Mouse (Mus musculus) midbrain, embryonic 10.5 days (tissue): Measurements from ENCODE around the gene Rpl29. TPM values are rescaled to one million over a fixed set of nuclear protein-coding genes. Genes with fewer than 3 reads are reported as not detected.

Experiments
- DNase-seq: peaks from one replicate; pipeline ENCODE4 v3.0.0-alpha.2; 2017; ENCODE audit warnings: low spot score
- H3K27ac ChIP-seq: fragments of 300-500 bp; sonication (generic); replicated peaks from 2 replicates; pipeline ENCODE4 v1.5.1; 2016; ENCODE audit warnings: mild to moderate bottlenecking
- H3K27me3 ChIP-seq: fragments of 300-500 bp; sonication (generic); 2 replicates; pipeline ENCODE4 v1.6.1; 2016; ENCODE audit warnings: low read depth, mild to moderate bottlenecking; ENCODE audit not compliant: poor library complexity, severe bottlenecking
- H3K36me3 ChIP-seq: fragments of 300-500 bp; sonication (generic); 2 replicates; pipeline ENCODE4 v1.6.1; 2016; ENCODE audit warnings: mild to moderate bottlenecking, moderate library complexity
- H3K4me1 ChIP-seq: fragments of 300-500 bp; sonication (generic); 2 replicates; pipeline ENCODE4 v1.6.1; 2016
- H3K4me3 ChIP-seq: fragments of 300-500 bp; sonication (generic); 2 replicates; pipeline ENCODE4 v1.5.1; 2016; ENCODE audit warnings: mild to moderate bottlenecking, moderate library complexity
- H3K9me3 ChIP-seq: fragments of 300-500 bp; sonication (generic); replicated peaks from 2 replicates; pipeline ENCODE4 v1.6.1; 2016; ENCODE audit warnings: mild to moderate bottlenecking
- WGBS: fragments of 180-500 bp; shearing (Covaris S2); methylation state at CpG from one replicate; pipeline ENCODE4 v1.1.7; 2016; 5-methylcytosine and 5-hydroxymethylcytosine counted together
- polyA plus RNA-seq: library from polyadenylated mRNA; unstranded; fragments of >200 nt; fragmentation: Nextera tagmentation; extraction: Ambion mirVana; gene quantifications from 2 replicates; pipeline ENCODE4 v1.2.1, GENCODE M21; 2016

Rpl29 gene
- polyA plus RNA-seq, 1 experiment from 2014 or later, result 1,015 TPM

GRCm38 (mm10) chr9:106428719-106429220 lies 484 bp upstream of the Rpl29 start:
- Histone ChIP-seq H3K9me3 (no peaks in the 10 kb centered on the region), H3K4me1 (peaks cover 15% of the 10 kb centered on the region), H3K27ac (peak overlapping the region; percentile 99), H3K27me3 (no peaks in the 10 kb centered on the region), H3K36me3 (peaks cover 37% of the 10 kb centered on the region), H3K4me3 (peak overlapping the region; percentile 96)
- WGBS, result 21% methylated on average over 11 of the region's 11 CpGs
- no peak for DNase-seq

- H3K4me1 ChIP-seq, result peaks cover 15% of the 10 kb centered on the region
- DNase-seq, result no peak
- H3K27me3 ChIP-seq, result no peaks in the 10 kb centered on the region
- H3K27ac ChIP-seq, result peak overlapping the region; percentile 99
- peaks cover 48% of the 10 kb centered on the region for H3K36me3 ChIP-seq
- WGBS, result 2% methylated on average over 4 of the region's 4 CpGs
- H3K4me3 ChIP-seq, result peak overlapping the region; percentile 96
- no peaks in the 10 kb centered on the region for H3K9me3 ChIP-seq
Observed at GRCm38 (mm10) chr9:106430015-106430264, 686 bp downstream of the Rpl29 start.

GRCm38 (mm10) chr9:106433389-106433788 lies 4.1 kb downstream of the Rpl29 start:
- no peak overlapping the region for H3K4me3 ChIP-seq
- 83% methylated on average over 7 of the region's 7 CpGs for whole genome bisulfite sequencing
- no peak overlapping the region for H3K27ac ChIP-seq
- H3K36me3 ChIP-seq, result peaks cover 55% of the 10 kb centered on the region
- peaks cover 46% of the 10 kb centered on the region for H3K4me1 ChIP-seq
- H3K27me3 ChIP-seq, result no peaks in the 10 kb centered on the region
- DNase-seq, result no peak
- H3K9me3 ChIP-seq, result no peaks in the 10 kb centered on the region

DNA sequence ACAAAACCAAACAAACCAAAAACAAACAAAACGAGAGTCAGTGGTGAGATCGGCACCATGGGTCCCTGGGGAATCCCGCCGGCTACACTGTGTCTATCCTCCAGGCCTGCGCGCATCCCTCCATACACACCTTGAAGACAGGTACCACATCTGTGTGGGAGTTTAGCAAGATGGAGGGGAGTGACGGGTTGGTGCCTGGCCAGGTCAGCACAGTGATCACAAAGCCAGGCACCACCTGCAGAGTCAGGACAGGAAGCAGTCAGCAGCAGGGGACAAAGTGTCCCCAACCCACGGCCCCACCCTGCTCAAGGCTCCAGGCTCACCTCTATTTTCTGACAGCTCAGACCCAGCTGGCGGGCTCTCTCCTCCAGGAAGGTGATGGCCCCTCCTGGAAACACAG lies 7.3 kb downstream of the Rpl29 start:
- 86% methylated on average over 9 of the region's 9 CpGs for WGBS
- no peak overlapping the region for H3K4me3 ChIP-seq

DNA sequence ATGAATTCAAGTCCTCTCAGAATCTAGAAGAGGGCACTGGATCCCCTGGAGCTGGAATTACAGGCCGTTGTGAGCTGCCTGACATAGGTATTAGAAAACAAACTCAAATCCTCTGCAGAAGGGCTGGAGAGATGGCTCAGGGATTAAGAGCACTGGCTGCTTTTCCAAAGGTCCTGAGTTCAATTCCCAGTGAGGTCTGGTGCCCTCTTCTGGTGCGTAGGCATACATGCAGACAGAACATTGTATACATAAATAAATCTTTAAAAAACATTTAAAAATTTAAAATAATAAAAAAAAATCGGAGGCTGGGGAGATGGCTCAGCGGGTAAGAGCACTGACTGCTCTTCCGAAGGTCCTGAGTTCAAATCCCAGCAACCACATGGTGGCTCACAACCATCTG lies 13.4 kb downstream of the Rpl29 start:
- H3K27me3 ChIP-seq, result no peaks in the 10 kb centered on the region
- H3K9me3 ChIP-seq, result no peaks in the 10 kb centered on the region
- 0 out of 2 replicates have a peak, but pooled peaks cover 3% of the 10 kb centered on the region for H3K36me3 ChIP-seq
- WGBS, result 77% methylated on average over 5 of the region's 5 CpGs
- H3K27ac ChIP-seq, result no peak overlapping the region
- no peak overlapping the region for H3K4me3 ChIP-seq
- peaks cover 46% of the 10 kb centered on the region for H3K4me1 ChIP-seq
- DNase-seq, result no peak

More for the DNA sequence above, 7.3 kb downstream of the Rpl29 start:
- peaks cover 38% of the 10 kb centered on the region for H3K4me1 ChIP-seq
- DNase-seq, result no peak
- H3K9me3 ChIP-seq, result no peaks in the 10 kb centered on the region
- H3K27me3 ChIP-seq, result no peaks in the 10 kb centered on the region
- H3K27ac ChIP-seq, result no peak overlapping the region
- peaks cover 43% of the 10 kb centered on the region for H3K36me3 ChIP-seq

- 78% methylated on average over 4 of the region's 4 CpGs for WGBS
- Histone ChIP-seq H3K4me3 (no peak overlapping the region), H3K36me3 (0 out of 2 replicates have a peak, but pooled peaks cover 3% of the 10 kb centered on the region), H3K9me3 (no peaks in the 10 kb centered on the region), H3K27ac (no peak overlapping the region), H3K4me1 (peaks cover 52% of the 10 kb centered on the region), H3K27me3 (peaks cover 1% of the 10 kb centered on the region; the same call in 1 of the 2 replicates)
- no peak for DNase-seq
Observed at GRCm38 (mm10) chr9:106444836-106445235, 15.6 kb downstream of the Rpl29 start.

- Histone ChIP-seq H3K4me1 (peaks cover 77% of the 10 kb centered on the region), H3K4me3 (peak within 1 kb of the TSS; percentile 62), H3K27me3 (peaks cover 12% of the 10 kb centered on the region; the same call in 1 of the 2 replicates), H3K36me3 (no peaks in the 10 kb centered on the region), H3K27ac (peak within 1 kb of the TSS; percentile 87), H3K9me3 (no peaks in the 10 kb centered on the region)
- peak; percentile 94 for DNase-seq
- WGBS, result 0% methylated on average over 24 of the region's 24 CpGs
Observed at GRCm38 (mm10) chr9:106447348-106447747, 18.1 kb downstream of the Rpl29 start, which contains the start of the genes Abhd14b and Abhd14a. TSS of gene Abhd14b (plus strand) at chr9:106447459. TSS of gene Abhd14a (minus strand) at chr9:106447678.

DNA sequence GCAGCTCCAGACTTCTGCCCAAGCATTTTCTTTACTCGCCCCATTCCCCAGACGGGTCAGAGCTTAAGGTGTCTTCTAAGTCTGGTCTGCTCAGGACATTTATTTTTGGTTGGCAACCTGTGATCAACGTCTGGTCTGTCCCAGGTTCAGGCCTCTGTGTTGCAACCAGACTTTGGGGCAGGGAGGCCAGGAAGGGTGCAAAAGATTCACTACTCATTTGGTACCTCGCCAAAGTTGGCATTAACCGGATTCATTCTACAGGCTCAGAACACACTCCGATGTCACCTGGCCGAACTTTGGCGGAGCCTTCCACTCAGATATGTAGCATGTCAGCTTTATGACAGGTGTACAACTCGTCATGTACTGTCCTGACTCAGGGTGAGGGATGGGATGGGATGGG lies 18.7 kb downstream of the Rpl29 start:
- no peak for DNase-seq
- H3K36me3 ChIP-seq, result no peaks in the 10 kb centered on the region
- peak overlapping the region; percentile 87 for H3K27ac ChIP-seq
- peaks cover 12% of the 10 kb centered on the region; the same call in 1 of the 2 replicates for H3K27me3 ChIP-seq
- peak overlapping the region; percentile 62 for H3K4me3 ChIP-seq
- WGBS, result 40% methylated on average over 9 of the region's 9 CpGs
- peaks cover 83% of the 10 kb centered on the region for H3K4me1 ChIP-seq
- no peaks in the 10 kb centered on the region for H3K9me3 ChIP-seq

- Histone ChIP-seq H3K27ac (peak overlapping the region; percentile 87), H3K36me3 (no peaks in the 10 kb centered on the region), H3K9me3 (no peaks in the 10 kb centered on the region), H3K4me1 (peaks cover 90% of the 10 kb centered on the region), H3K4me3 (peak overlapping the region; percentile 62), H3K27me3 (peaks cover 12% of the 10 kb centered on the region; the same call in 1 of the 2 replicates)
- DNase-seq, result peak; percentile 62
- WGBS, result under 1% methylated on average over 23 of the region's 23 CpGs
Observed at GRCm38 (mm10) chr9:106448498-106449031, 19.3 kb downstream of the Rpl29 start.

DNA sequence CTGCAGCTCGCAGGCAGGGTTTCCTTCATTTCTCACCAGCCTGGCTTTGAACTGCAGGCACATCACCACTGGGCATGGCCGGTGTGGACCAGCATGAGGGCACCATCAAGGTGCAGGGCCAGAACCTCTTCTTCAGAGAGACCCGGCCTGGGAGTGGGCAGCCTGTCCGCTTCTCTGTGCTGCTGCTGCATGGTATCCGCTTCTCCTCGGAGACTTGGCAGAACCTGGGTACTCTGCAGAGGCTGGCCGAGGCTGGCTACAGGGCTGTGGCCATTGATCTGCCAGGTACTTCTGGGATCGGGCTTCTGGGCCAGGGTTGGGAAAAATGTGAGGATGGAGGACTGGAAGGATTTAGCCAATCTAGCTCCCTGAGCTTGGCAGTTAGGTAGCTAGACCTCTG lies 20.7 kb downstream of the Rpl29 start:
- 93% methylated on average over 8 of the region's 8 CpGs for WGBS
- DNase-seq, result no peak
- no peaks in the 10 kb centered on the region for H3K36me3 ChIP-seq
- no peak overlapping the region for H3K4me3 ChIP-seq
- peaks cover 94% of the 10 kb centered on the region for H3K4me1 ChIP-seq
- H3K9me3 ChIP-seq, result no peaks in the 10 kb centered on the region
- H3K27ac ChIP-seq, result 0 out of 2 replicates have a peak overlapping the region, but pooled peaks have one; percentile 99
- H3K27me3 ChIP-seq, result peaks cover 12% of the 10 kb centered on the region; the same call in 1 of the 2 replicates

GRCm38 (mm10) chr9:106450661-106451060 lies 21.4 kb downstream of the Rpl29 start:
- peaks cover 12% of the 10 kb centered on the region; the same call in 1 of the 2 replicates for H3K27me3 ChIP-seq
- H3K4me3 ChIP-seq, result no peak overlapping the region
- H3K4me1 ChIP-seq, result peaks cover 94% of the 10 kb centered on the region
- no peak for DNase-seq
- peak overlapping the region; percentile 99 for H3K27ac ChIP-seq
- H3K36me3 ChIP-seq, result no peaks in the 10 kb centered on the region
- 27% methylated on average over 9 of the region's 9 CpGs for WGBS
- H3K9me3 ChIP-seq, result no peaks in the 10 kb centered on the region

DNA sequence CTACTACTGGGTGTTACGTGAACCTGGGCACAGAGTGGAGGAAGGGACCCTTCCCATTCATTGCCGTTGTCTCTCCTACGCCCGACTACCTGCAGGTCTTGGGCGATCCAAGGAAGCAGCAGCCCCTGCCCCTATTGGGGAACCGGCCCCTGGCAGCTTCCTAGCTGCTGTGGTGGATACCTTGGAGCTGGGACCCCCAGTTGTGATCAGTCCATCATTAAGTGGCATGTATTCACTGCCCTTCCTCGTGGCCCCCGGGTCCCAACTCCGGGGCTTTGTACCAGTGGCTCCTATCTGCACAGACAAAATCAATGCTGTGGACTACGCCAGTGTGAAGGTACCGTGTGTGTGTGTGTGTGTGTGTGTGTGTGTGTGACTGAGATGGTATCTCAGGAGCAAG lies 22.0 kb downstream of the Rpl29 start:
- Histone ChIP-seq H3K4me3 (peak overlapping the region; percentile 94), H3K4me1 (peaks cover 94% of the 10 kb centered on the region), H3K9me3 (no peaks in the 10 kb centered on the region), H3K36me3 (peaks cover 5% of the 10 kb centered on the region), H3K27me3 (peaks cover 12% of the 10 kb centered on the region; the same call in 1 of the 2 replicates), H3K27ac (peak overlapping the region; percentile 99)
- 87% methylated on average over 11 of the region's 11 CpGs for WGBS
- no peak for DNase-seq

DNA sequence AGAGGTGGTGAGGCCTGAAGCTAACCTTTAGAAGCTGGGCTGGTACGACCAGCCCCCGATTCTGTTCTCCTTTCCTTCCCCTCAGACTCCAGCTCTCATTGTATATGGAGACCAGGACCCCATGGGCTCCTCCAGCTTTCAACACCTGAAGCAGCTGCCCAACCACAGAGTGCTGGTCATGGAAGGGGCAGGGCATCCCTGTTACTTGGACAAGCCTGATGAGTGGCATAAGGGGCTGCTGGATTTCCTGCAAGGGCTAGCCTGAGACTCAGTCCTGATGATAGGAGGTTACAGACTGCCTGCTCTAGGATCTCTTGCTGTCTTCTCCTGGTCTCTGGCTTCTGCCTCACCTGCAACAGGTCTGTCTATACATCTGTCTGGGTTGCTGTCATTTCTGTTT lies 22.6 kb downstream of the Rpl29 start:
- H3K4me3 ChIP-seq, result peak overlapping the region; percentile 94
- H3K27me3 ChIP-seq, result peaks cover 12% of the 10 kb centered on the region; the same call in 1 of the 2 replicates
- H3K9me3 ChIP-seq, result no peaks in the 10 kb centered on the region
- no peak for DNase-seq
- H3K4me1 ChIP-seq, result peaks cover 94% of the 10 kb centered on the region
- WGBS, result 51% methylated on average over 2 of the region's 2 CpGs
- peaks cover 11% of the 10 kb centered on the region for H3K36me3 ChIP-seq
- H3K27ac ChIP-seq, result peak overlapping the region; percentile 99
